Mouse (Mus musculus) lung, embryonic 16.5 days (tissue): Measurements from ENCODE around the gene Nfrkb. TPM values are rescaled to one million over a fixed set of nuclear protein-coding genes. Genes with fewer than 3 reads are reported as not detected.

Source experiments
- ATAC-seq: fragments of 200-750 bp; cut with Nextera tagmentation; 2 replicates; pipeline ENCODE4 v1.8.0; 2017; ENCODE audit warnings: low read depth, mild to moderate bottlenecking, moderate library complexity
- H3K27ac ChIP-seq: fragments of 300-500 bp; sonication (generic); 2 replicates; pipeline ENCODE4 v1.5.1; 2014; ENCODE audit warnings: mild to moderate bottlenecking, control low read depth, low read length
- H3K27me3 ChIP-seq: fragments of 300-500 bp; sonication (generic); 2 replicates; pipeline ENCODE4 v1.6.1; 2014; ENCODE audit warnings: low read depth, low read length, mixed read lengths; ENCODE audit not compliant: control insufficient read depth, insufficient read depth
- H3K36me3 ChIP-seq: fragments of 300-500 bp; sonication (generic); 2 replicates; pipeline ENCODE4 v1.6.1; 2014; ENCODE audit warnings: low read length; ENCODE audit not compliant: control insufficient read depth, insufficient read depth
- H3K4me1 ChIP-seq: fragments of 300-500 bp; sonication (generic); replicated peaks from 2 replicates; pipeline ENCODE4 v1.6.1; 2014; ENCODE audit warnings: low read length, mixed read lengths; ENCODE audit not compliant: control insufficient read depth, insufficient read depth
- H3K4me2 ChIP-seq: fragments of 300-500 bp; sonication (generic); 2 replicates; pipeline ENCODE4 v1.6.1; 2014; ENCODE audit warnings: low read depth, low read length, control low read depth
- H3K4me3 ChIP-seq: fragments of 300-500 bp; sonication (generic); 2 replicates; pipeline ENCODE4 v1.5.1; 2014; ENCODE audit warnings: mild to moderate bottlenecking, low read length, control low read depth
- H3K9ac ChIP-seq: fragments of 300-500 bp; sonication (generic); 2 replicates; pipeline ENCODE4 v1.6.1; 2014; ENCODE audit warnings: low read length, control low read depth
- H3K9me3 ChIP-seq: fragments of 300-500 bp; sonication (generic); 2 replicates; pipeline ENCODE4 v1.6.1; 2016; ENCODE audit warnings: low read length; ENCODE audit not compliant: control insufficient read depth
- WGBS: fragments of 180-500 bp; shearing (Covaris S2); extraction: QIAGEN DNeasy Blood & Tissue Kit; methylation state at CpG from one replicate; pipeline ENCODE4 v1.1.7; 2014; 5-methylcytosine and 5-hydroxymethylcytosine counted together
- polyA plus RNA-seq: library from polyadenylated mRNA; unstranded; fragments of >200 nt; fragmentation: Nextera tagmentation; extraction: Ambion mirVana; gene quantifications from 2 replicates; pipeline ENCODE4 v1.2.1, GENCODE M21; 2015

The Nfrkb gene
- polyA plus RNA-seq, 1 experiment from 2014 or later = 20.8 TPM

GRCm38 (mm10) chr9:31437861-31438260 lies 51.9 kb downstream of the Nfrkb start:
- H3K9me3 ChIP-seq = no peaks in the 10 kb centered on the region
- H3K27ac ChIP-seq = no peak overlapping the region
- no peak overlapping the region for H3K9ac ChIP-seq
- H3K4me2 ChIP-seq = no peak overlapping the region
- no peaks in the 10 kb centered on the region for H3K36me3 ChIP-seq
- H3K27me3 ChIP-seq = no peaks in the 10 kb centered on the region
- no peak; the same call in 1 of the 2 replicates for ATAC-seq
- 64% methylated on average over 6 of the region's 7 CpGs for WGBS
- H3K4me3 ChIP-seq = no peak overlapping the region
- no peaks in the 10 kb centered on the region for H3K4me1 ChIP-seq

- ATAC-seq = no peak
- H3K4me2 ChIP-seq = no peak overlapping the region
- WGBS = 62% methylated on average over 5 of the region's 5 CpGs
- H3K36me3 ChIP-seq = no peaks in the 10 kb centered on the region
- H3K9ac ChIP-seq = no peak overlapping the region
- H3K27ac ChIP-seq = no peak overlapping the region
- H3K9me3 ChIP-seq = no peaks in the 10 kb centered on the region
- H3K4me1 ChIP-seq = no peaks in the 10 kb centered on the region
- H3K27me3 ChIP-seq = no peaks in the 10 kb centered on the region
- H3K4me3 ChIP-seq = no peak overlapping the region
Observed at GRCm38 (mm10) chr9:31438834-31439233, 52.8 kb downstream of the Nfrkb start.

GRCm38 (mm10) chr9:31439341-31439740 lies 53.3 kb downstream of the Nfrkb start:
- ATAC-seq = no peak
- H3K4me2 ChIP-seq = no peak overlapping the region
- H3K4me1 ChIP-seq = no peaks in the 10 kb centered on the region
- H3K9ac ChIP-seq = no peak overlapping the region
- H3K9me3 ChIP-seq = no peaks in the 10 kb centered on the region
- no peak overlapping the region for H3K4me3 ChIP-seq
- no peak overlapping the region for H3K27ac ChIP-seq
- no peaks in the 10 kb centered on the region for H3K36me3 ChIP-seq
- 80% methylated on average over 5 of the region's 6 CpGs for WGBS
- H3K27me3 ChIP-seq = no peaks in the 10 kb centered on the region

DNA sequence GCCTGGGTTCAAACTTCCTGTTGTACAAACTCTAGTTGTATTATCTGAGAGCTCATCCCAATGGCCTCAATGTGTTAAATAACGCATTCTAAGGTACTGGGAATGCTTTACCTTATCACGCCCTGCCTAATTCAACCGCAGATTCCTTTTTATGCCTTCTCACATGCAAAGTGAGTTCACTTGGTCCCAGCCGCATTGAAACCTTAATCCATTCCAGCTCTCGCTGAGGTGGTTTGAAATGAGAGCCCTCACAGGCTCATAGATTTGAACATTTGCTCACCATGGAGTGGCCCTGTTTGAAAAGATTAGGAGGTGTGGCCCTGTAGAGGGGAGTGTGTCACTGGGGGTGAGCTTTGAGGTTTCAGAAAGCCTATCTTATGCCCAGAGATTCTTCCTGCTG lies 54.4 kb downstream of the Nfrkb start:
- ATAC-seq = no peak
- H3K27me3 ChIP-seq = no peaks in the 10 kb centered on the region
- no peak overlapping the region for H3K27ac ChIP-seq
- no peaks in the 10 kb centered on the region for H3K4me1 ChIP-seq
- H3K9ac ChIP-seq = no peak overlapping the region
- 92% methylated on average over 5 of the region's 5 CpGs for WGBS
- H3K4me3 ChIP-seq = no peak overlapping the region
- H3K4me2 ChIP-seq = no peak overlapping the region
- H3K36me3 ChIP-seq = no peaks in the 10 kb centered on the region
- no peaks in the 10 kb centered on the region for H3K9me3 ChIP-seq

DNA sequence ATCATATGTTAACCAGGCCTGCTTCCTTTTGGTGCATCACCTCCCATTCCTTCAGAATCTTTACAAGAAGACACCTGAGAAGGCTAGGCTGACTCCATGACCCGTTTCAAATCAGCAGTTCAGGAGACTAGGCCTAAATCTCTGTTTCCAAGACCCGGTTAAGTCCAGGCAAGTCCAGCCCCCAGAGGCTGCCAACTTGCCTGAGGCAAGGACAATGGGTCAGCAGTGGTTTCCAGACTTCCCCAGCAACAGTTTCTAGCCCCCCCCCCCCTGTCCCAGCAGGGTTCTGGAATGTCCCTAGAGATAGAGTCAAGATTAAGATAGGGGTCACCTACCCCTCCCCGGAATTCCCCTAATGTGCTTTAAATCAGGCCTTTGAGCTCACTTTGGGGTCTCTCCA lies 55.5 kb downstream of the Nfrkb start:
- 85% methylated on average over 3 of the region's 3 CpGs for WGBS
- Histone ChIP-seq H3K4me1 (0 out of 2 replicates have a peak, but pooled peaks cover 2% of the 10 kb centered on the region), H3K9ac (no peak overlapping the region), H3K27me3 (no peaks in the 10 kb centered on the region), H3K4me2 (no peak overlapping the region), H3K9me3 (no peaks in the 10 kb centered on the region), H3K27ac (no peak overlapping the region), H3K4me3 (no peak overlapping the region), H3K36me3 (no peaks in the 10 kb centered on the region)
- no peak for ATAC-seq

DNA sequence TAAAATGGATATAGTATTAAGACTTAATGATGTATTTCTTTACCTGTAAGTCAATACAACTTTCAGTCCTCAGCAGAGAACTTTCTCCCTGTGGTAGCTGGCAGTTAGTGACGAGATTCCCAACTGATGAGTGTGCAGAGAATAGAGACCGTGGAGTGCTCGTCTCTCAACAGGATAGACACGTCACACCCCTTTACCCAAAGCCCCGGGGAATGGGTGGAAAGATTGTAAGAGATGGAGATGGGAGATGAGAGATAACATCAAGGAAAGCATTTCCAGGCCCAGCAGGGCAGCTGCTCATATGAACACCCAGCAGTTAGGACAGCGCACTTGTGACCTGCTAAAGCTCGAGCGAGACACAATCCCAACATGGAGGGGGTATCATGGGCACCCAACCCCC lies 58.2 kb downstream of the Nfrkb start:
- Histone ChIP-seq H3K27me3 (no peaks in the 10 kb centered on the region), H3K27ac (no peak overlapping the region), H3K36me3 (no peaks in the 10 kb centered on the region), H3K4me1 (0 out of 2 replicates have a peak, but pooled peaks cover 2% of the 10 kb centered on the region), H3K9ac (no peak overlapping the region), H3K9me3 (no peaks in the 10 kb centered on the region), H3K4me2 (no peak overlapping the region), H3K4me3 (no peak overlapping the region)
- WGBS = 63% methylated on average over 8 of the region's 8 CpGs
- no peak for ATAC-seq

- H3K9me3 ChIP-seq = no peaks in the 10 kb centered on the region
- WGBS = 74% methylated on average over 7 of the region's 7 CpGs
- ATAC-seq = no peak
- H3K27me3 ChIP-seq = no peaks in the 10 kb centered on the region
- H3K27ac ChIP-seq = no peak overlapping the region
- no peak overlapping the region for H3K4me3 ChIP-seq
- no peak overlapping the region for H3K4me2 ChIP-seq
- 0 out of 2 replicates have a peak, but pooled peaks cover 2% of the 10 kb centered on the region for H3K4me1 ChIP-seq
- no peak overlapping the region for H3K9ac ChIP-seq
- no peaks in the 10 kb centered on the region for H3K36me3 ChIP-seq
Observed at GRCm38 (mm10) chr9:31449145-31449772, 63.3 kb downstream of the Nfrkb start.

- Histone ChIP-seq H3K9me3 (no peaks in the 10 kb centered on the region), H3K4me2 (no peak overlapping the region), H3K4me1 (no peaks in the 10 kb centered on the region), H3K36me3 (no peaks in the 10 kb centered on the region), H3K27me3 (no peaks in the 10 kb centered on the region), H3K4me3 (no peak overlapping the region), H3K27ac (no peak overlapping the region), H3K9ac (no peak overlapping the region)
- no peak for ATAC-seq
- WGBS = 45% methylated on average over 10 of the region's 10 CpGs
Observed at GRCm38 (mm10) chr9:31452166-31452565, 66.2 kb downstream of the Nfrkb start.

GRCm38 (mm10) chr9:31454356-31454755 lies 68.4 kb downstream of the Nfrkb start:
- H3K4me1 ChIP-seq = no peaks in the 10 kb centered on the region
- no peaks in the 10 kb centered on the region for H3K27me3 ChIP-seq
- no peaks in the 10 kb centered on the region for H3K9me3 ChIP-seq
- no peak overlapping the region for H3K9ac ChIP-seq
- H3K27ac ChIP-seq = no peak overlapping the region
- no peak for ATAC-seq
- 52% methylated on average over 1 of the region's 1 CpGs for WGBS
- H3K4me2 ChIP-seq = no peak overlapping the region
- H3K4me3 ChIP-seq = no peak overlapping the region
- no peaks in the 10 kb centered on the region for H3K36me3 ChIP-seq

DNA sequence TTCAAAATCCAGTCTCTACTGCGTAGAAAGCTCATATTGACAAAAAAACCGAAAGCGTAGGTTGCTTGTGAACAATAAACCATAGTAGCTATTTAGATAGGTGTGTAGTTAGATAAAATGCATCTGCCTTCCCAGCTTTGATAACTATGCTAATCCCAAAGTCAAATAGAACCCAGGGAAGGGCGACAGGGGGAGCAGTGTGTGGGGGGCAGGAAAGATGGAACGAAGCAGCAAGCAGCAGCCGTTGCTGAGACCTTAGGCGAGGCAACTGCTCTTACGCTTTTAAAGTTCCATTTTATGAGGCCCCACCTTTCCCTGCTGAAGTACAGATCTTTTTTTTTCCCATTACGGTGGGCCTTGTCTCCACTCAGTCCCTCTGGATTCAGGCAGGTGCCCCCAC lies 77.2 kb downstream of the Nfrkb start:
- no peak overlapping the region for H3K9ac ChIP-seq
- no peak for ATAC-seq
- H3K36me3 ChIP-seq = no peaks in the 10 kb centered on the region
- H3K4me2 ChIP-seq = no peak overlapping the region
- H3K4me1 ChIP-seq = no peaks in the 10 kb centered on the region
- no peak overlapping the region for H3K27ac ChIP-seq
- peaks cover 32% of the 10 kb centered on the region for H3K27me3 ChIP-seq
- WGBS = 43% methylated on average over 9 of the region's 9 CpGs
- H3K9me3 ChIP-seq = no peaks in the 10 kb centered on the region
- H3K4me3 ChIP-seq = no peak overlapping the region
